Mouse (Mus musculus): ENCODE data around the gene Cbr2. TPM values are rescaled to one million over a fixed set of nuclear protein-coding genes. Genes with fewer than 3 reads are reported as not detected.

Cbr2 gene
- polyA plus RNA-seq, 1 experiment from 2014 or later = 2.3 TPM

DNA sequence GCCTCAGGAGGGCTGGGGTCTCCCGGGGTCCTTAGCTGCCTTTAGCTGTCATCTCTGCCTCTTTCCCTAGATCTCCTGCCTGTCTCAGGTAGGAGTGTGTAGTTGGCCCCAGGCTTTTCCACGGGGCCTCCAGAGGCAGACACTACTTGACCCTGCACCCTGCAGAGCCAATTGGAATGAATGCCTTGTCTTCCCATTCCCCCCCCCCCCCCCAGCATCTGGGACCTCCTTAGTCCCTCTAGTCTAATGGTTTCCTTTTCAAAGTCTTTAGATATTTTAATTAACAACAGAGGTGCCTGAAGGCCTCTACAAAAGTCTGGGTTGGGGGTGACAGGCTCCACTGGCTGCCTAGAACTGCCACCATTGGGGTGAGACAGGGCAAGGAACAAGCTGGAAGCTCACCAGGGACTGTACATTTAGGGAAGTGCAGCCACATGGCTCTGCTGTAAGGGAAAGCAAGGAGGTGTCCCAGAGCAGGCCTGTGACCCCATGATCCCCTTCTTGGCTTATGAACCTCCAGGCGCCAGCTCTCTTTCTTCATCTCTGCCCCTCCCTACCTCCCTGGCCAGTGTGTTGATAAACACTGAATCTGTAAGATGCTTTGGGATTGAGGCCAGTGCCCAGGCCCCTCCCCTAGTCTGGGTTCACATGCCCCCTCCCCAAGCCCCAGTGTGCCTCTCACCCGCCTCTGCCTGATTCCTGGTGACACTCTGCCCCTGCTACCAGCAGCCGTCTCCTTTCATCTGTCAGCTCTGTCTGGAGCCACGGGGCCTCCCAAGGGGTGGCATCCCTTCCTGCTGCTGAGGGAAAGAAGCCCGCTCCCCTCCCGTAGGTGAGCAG, 27.2 kb downstream of the Cbr2 start:
- Histone ChIP-seq H3K4me2 (replicated peaks) (no peak overlapping the region), H3K4me3 (0 out of 2 replicates have a peak overlapping the region, but pooled peaks have one; percentile 5), H3K27me3 (no peaks in the 10 kb centered on the region), H3K9ac (replicated peaks) (peak overlapping the region; percentile 43), H3K9me3 (no peaks in the 10 kb centered on the region), H3K4me1 (peaks cover 43% of the 10 kb centered on the region), H3K36me3 (peaks cover 36% of the 10 kb centered on the region), H3K27ac (replicated peaks) (peak overlapping the region; percentile 54)
- WGBS = 14% methylated on average over 8 of the region's 8 CpGs
- ATAC-seq (ENCODE audit: low FRiP score, low read depth) = no peak

DNA sequence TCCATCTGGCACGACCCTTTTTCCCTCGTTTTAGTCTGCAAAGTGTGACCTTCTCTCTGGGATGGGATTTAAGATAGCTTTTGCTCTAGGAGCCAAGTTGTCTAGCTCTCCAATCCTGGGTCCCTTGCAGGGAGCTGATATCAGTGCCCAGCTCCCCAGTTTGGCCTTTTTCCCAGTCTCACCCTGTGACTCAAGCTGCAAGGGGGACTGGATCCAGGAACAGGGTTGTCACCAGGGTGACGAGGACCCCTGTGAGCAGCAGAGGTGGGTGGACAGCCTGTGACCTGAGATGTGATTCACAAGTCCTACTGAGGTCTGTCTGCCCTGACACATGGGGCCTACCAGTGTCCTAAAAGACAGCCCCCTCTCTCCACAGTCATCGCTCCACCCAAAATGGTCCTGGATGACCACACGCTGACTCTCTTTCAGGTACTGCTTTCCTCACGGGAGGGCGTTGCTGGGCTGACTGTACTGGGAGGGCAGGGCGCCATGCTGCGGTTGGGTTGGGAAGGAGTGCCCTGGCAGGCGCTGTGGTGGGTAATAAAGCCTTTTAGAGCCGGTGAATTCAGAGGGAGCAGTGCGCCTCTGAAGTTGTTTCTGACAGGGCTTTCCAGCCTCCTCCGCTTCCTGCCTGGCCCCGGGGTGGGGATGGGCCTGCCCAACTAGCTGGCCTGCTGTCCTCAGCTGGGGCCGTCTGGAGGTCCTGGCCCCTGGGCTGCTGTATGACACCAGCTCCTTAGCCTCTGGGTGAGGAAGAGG, 28.0 kb downstream of the Cbr2 start:
- ATAC-seq (ENCODE audit: low FRiP score, low read depth) = no peak
- H3K4me2 ChIP-seq (replicated peaks) = no peak overlapping the region

DNA sequence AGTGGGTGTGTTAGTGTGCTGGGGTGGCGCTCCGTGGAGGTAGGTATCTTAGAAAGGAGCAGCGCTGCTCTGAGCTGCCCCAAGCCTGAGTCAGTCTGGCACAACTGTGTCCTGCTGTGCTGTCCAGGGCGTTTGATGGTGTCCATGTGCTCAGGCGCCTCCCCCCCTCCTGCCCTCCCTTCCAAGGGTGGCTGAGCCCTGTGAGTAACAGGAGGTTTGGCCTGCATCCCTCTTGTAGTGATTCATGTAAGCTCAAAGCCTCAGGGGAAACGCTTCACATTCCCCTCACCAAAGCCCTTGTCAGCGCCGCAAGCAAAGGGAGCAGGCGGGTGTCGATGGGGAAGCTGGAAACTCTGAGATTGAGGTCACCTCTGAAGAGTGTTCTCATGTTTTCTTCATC, 34.2 kb downstream of the Cbr2 start:
- Histone ChIP-seq H3K36me3 (peaks cover 58% of the 10 kb centered on the region), H3K4me3 (no peak overlapping the region), H3K4me1 (peaks cover 15% of the 10 kb centered on the region), H3K9ac (replicated peaks) (no peak overlapping the region), H3K9me3 (no peaks in the 10 kb centered on the region), H3K27ac (replicated peaks) (no peak overlapping the region), H3K27me3 (no peaks in the 10 kb centered on the region), H3K4me2 (replicated peaks) (no peak overlapping the region)
- WGBS = 78% methylated on average over 10 of the region's 10 CpGs
- no peak for ATAC-seq (ENCODE audit: low FRiP score, low read depth)

More for the DNA sequence above, 28.0 kb downstream of the Cbr2 start:
- peaks cover 43% of the 10 kb centered on the region for H3K4me1 ChIP-seq
- WGBS = 40% methylated on average over 15 of the region's 15 CpGs
- no peak overlapping the region for H3K27ac ChIP-seq (replicated peaks)
- no peaks in the 10 kb centered on the region for H3K9me3 ChIP-seq
- H3K4me3 ChIP-seq = no peak overlapping the region
- peaks cover 36% of the 10 kb centered on the region for H3K36me3 ChIP-seq
- H3K27me3 ChIP-seq = no peaks in the 10 kb centered on the region
- H3K9ac ChIP-seq (replicated peaks) = 0 out of 2 replicates have a peak overlapping the region, but pooled peaks have one; percentile 43

GRCm38 (mm10) chr11:120696568-120696967, 35.3 kb downstream of the Cbr2 start:
- no peak overlapping the region for H3K4me2 ChIP-seq (replicated peaks)
- H3K27ac ChIP-seq (replicated peaks) = no peak overlapping the region
- peaks cover 15% of the 10 kb centered on the region for H3K4me1 ChIP-seq
- H3K27me3 ChIP-seq = no peaks in the 10 kb centered on the region
- peaks cover 57% of the 10 kb centered on the region for H3K36me3 ChIP-seq
- ATAC-seq (ENCODE audit: low FRiP score, low read depth) = no peak
- no peaks in the 10 kb centered on the region for H3K9me3 ChIP-seq
- H3K4me3 ChIP-seq = no peak overlapping the region
- WGBS = 90% methylated on average over 6 of the region's 6 CpGs
- no peak overlapping the region for H3K9ac ChIP-seq (replicated peaks)

GRCm38 (mm10) chr11:120695641-120696040, 36.3 kb downstream of the Cbr2 start:
- peak; percentile 49; the same call in 1 of the 2 replicates for ATAC-seq (ENCODE audit: low FRiP score, low read depth)
- H3K9me3 ChIP-seq = no peaks in the 10 kb centered on the region
- no peak overlapping the region for H3K4me2 ChIP-seq (replicated peaks)
- no peak overlapping the region for H3K4me3 ChIP-seq
- H3K4me1 ChIP-seq = peaks cover 15% of the 10 kb centered on the region
- WGBS = 47% methylated on average over 12 of the region's 12 CpGs
- H3K36me3 ChIP-seq = peaks cover 55% of the 10 kb centered on the region
- H3K27me3 ChIP-seq = no peaks in the 10 kb centered on the region
- no peak overlapping the region for H3K9ac ChIP-seq (replicated peaks)
- peak overlapping the region; percentile 65 for H3K27ac ChIP-seq (replicated peaks)

GRCm38 (mm10) chr11:120695184-120695583, 36.7 kb downstream of the Cbr2 start:
- peak; percentile 60; the same call in 1 of the 2 replicates for ATAC-seq (ENCODE audit: low FRiP score, low read depth)
- H3K4me3 ChIP-seq = no peak overlapping the region
- peak overlapping the region; percentile 39; the same call in 1 of the 2 replicates for H3K9ac ChIP-seq (replicated peaks)
- peaks cover 15% of the 10 kb centered on the region for H3K4me1 ChIP-seq
- no peaks in the 10 kb centered on the region for H3K27me3 ChIP-seq
- H3K36me3 ChIP-seq = peaks cover 60% of the 10 kb centered on the region
- H3K4me2 ChIP-seq (replicated peaks) = 0 out of 2 replicates have a peak overlapping the region, but pooled peaks have one; percentile 13
- WGBS = 39% methylated on average over 4 of the region's 4 CpGs
- H3K9me3 ChIP-seq = no peaks in the 10 kb centered on the region
- peak overlapping the region; percentile 65 for H3K27ac ChIP-seq (replicated peaks)

DNA sequence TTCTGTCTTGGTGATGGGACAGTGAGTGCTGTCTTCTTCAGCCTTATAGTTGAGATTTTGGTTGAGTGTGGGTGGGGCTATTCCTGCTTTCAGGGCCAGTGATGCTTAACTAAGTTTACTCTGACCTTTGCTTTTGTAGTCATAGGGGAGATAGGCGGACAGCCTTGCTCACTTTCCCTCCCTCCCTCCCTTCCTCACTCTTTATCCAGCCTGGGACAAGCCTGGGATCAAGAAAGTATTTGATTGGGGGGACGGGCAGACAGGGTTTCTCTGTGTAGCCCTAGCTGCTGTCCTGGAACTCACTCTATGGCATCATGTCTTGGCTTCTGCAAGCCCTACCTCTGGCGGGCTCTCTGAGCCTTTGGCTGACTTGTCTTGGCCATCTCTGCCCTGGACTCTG, 38.5 kb downstream of the Cbr2 start:
- Histone ChIP-seq H3K27me3 (no peaks in the 10 kb centered on the region), H3K4me1 (peaks cover 15% of the 10 kb centered on the region), H3K4me2 (replicated peaks) (no peak overlapping the region), H3K9ac (replicated peaks) (no peak overlapping the region), H3K4me3 (no peak overlapping the region), H3K36me3 (peaks cover 59% of the 10 kb centered on the region), H3K9me3 (no peaks in the 10 kb centered on the region), H3K27ac (replicated peaks) (no peak overlapping the region)
- no peak for ATAC-seq (ENCODE audit: low FRiP score, low read depth)
- 60% methylated on average over 3 of the region's 3 CpGs for WGBS

GRCm38 (mm10) chr11:120692471-120693011, 39.4 kb downstream of the Cbr2 start:
- Histone ChIP-seq H3K9me3 (no peaks in the 10 kb centered on the region), H3K4me3 (no peak overlapping the region), H3K4me1 (peaks cover 15% of the 10 kb centered on the region), H3K36me3 (peaks cover 68% of the 10 kb centered on the region), H3K27ac (replicated peaks) (no peak overlapping the region), H3K27me3 (no peaks in the 10 kb centered on the region), H3K9ac (replicated peaks) (no peak overlapping the region), H3K4me2 (replicated peaks) (no peak overlapping the region)
- ATAC-seq (ENCODE audit: low FRiP score, low read depth) = no peak
- WGBS = 88% methylated on average over 4 of the region's 4 CpGs

DNA sequence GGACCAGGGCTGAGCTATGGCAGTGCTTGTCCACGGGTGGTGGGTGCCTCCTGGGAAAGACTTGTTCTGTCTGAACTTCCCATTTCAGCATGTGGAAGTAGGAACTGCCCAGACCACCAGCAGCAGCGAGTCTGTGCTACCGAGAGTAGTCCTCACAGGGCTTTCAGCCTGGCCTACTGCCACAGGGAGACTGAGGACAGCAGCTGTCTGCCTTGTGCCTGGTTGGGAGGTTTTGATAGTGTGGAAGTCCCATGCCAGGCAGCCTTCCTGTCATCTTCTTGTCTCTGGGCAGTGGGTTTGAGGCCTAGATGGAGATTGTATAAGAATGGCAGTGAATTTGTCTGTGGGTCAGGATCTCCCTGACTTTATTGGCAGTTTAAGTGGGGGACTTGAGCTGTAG, 42.5 kb downstream of the Cbr2 start:
- Histone ChIP-seq H3K9ac (replicated peaks) (no peak overlapping the region), H3K4me3 (no peak overlapping the region), H3K27me3 (no peaks in the 10 kb centered on the region), H3K4me1 (no peaks in the 10 kb centered on the region), H3K9me3 (no peaks in the 10 kb centered on the region), H3K4me2 (replicated peaks) (no peak overlapping the region), H3K27ac (replicated peaks) (no peak overlapping the region), H3K36me3 (peaks cover 76% of the 10 kb centered on the region)
- no peak for ATAC-seq (ENCODE audit: low FRiP score, low read depth)
- WGBS = 88% methylated on average over 3 of the region's 3 CpGs

- WGBS = 81% methylated on average over 20 of the region's 20 CpGs
Observed at GRCm38 (mm10) chr11:120686650-120687272, 45.2 kb downstream of the Cbr2 start.

DNA sequence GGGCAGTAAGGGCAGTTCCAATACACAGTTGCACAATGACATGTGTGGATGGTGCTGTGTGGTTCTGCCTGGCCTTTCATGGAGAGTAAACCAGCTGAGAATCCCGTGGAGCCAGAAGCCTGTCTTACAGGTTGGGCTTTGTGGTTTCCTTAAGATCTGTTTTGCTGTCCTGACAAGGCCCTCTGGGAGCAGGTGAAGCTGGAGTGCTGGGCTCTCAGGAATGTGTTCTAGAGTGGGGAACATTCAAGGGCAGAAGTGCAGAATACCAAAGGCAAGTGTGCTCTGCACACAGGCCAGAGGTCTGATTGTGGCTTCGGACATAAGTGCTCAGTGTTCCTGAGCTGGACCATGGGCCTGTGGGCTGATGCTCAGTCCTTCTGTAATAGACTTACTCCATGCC, 47.3 kb downstream of the Cbr2 start:
- Histone ChIP-seq H3K9ac (replicated peaks) (no peak overlapping the region), H3K27ac (replicated peaks) (no peak overlapping the region), H3K9me3 (no peaks in the 10 kb centered on the region), H3K4me2 (replicated peaks) (no peak overlapping the region), H3K4me1 (no peaks in the 10 kb centered on the region), H3K27me3 (no peaks in the 10 kb centered on the region), H3K4me3 (no peak overlapping the region), H3K36me3 (peaks cover 69% of the 10 kb centered on the region)
- ATAC-seq (ENCODE audit: low FRiP score, low read depth) = no peak
- 89% methylated on average over 2 of the region's 2 CpGs for WGBS

More at GRCm38 (mm10) chr11:120686650-120687272, 45.2 kb downstream of the Cbr2 start:
- Histone ChIP-seq H3K4me3 (no peak overlapping the region), H3K4me1 (no peaks in the 10 kb centered on the region), H3K36me3 (peaks cover 69% of the 10 kb centered on the region), H3K27ac (replicated peaks) (no peak overlapping the region), H3K9me3 (no peaks in the 10 kb centered on the region), H3K27me3 (no peaks in the 10 kb centered on the region), H3K4me2 (replicated peaks) (no peak overlapping the region), H3K9ac (replicated peaks) (no peak overlapping the region)
- ATAC-seq (ENCODE audit: low FRiP score, low read depth) = no peak

Measured in midbrain, embryonic 12.5 days (tissue).